Mouse (Mus musculus) megakaryocyte, embryonic 14.5 days (primary cell): ENCODE results near the gene Pin1. TPM values are rescaled to one million over a fixed set of nuclear protein-coding genes. Genes with fewer than 3 reads are reported as not detected.
"Not testable (repeated sequence)": the region's sequence is repeated elsewhere in the genome, so short reads cannot be mapped to it uniquely, and the experiment has no call there.

ENCODE experiments used
- H3K27me3 ChIP-seq: replicated peaks from 2 replicates; pipeline ENCODE3; 2012; ENCODE audit warnings: inconsistent platforms
- H3K36me3 ChIP-seq: replicated peaks from 2 replicates; pipeline ENCODE3; 2012; ENCODE audit warnings: low read length, inconsistent platforms, mixed read lengths
- H3K4me1 ChIP-seq: 2 replicates; pipeline ENCODE4 v1.6.1; 2012; ENCODE audit warnings: inconsistent platforms
- H3K4me3 ChIP-seq: replicated peaks from 2 replicates; pipeline ENCODE3; 2012; ENCODE audit warnings: moderate library complexity, mild to moderate bottlenecking, inconsistent platforms
- H3K9me3 ChIP-seq: 2 replicates; pipeline ENCODE4 v1.6.1; 2012; ENCODE audit warnings: inconsistent platforms
- FLI1 ChIP-seq: IDR thresholded peaks from 2 replicates; pipeline ENCODE4 v1.6.1; 2012; ENCODE audit warnings: low read length, inconsistent platforms, mixed read lengths
- GATA1 ChIP-seq: IDR thresholded peaks from 3 replicates; pipeline ENCODE4 v1.6.1; 2012; ENCODE audit warnings: mixed read lengths, low read length, inconsistent platforms, borderline replicate concordance
- polyA plus RNA-seq: library from polyadenylated mRNA; stranded (reverse); fragments of >175 nt; gene quantifications from 2 replicates; pipeline ENCODE4 v1.2.3, GENCODE M21; 2012; ENCODE audit warnings: low replicate concordance; ENCODE audit not compliant: insufficient read depth

Pin1 gene
- polyA plus RNA-seq: 8.5 and 31.8 TPM in 2 replicates

DNA sequence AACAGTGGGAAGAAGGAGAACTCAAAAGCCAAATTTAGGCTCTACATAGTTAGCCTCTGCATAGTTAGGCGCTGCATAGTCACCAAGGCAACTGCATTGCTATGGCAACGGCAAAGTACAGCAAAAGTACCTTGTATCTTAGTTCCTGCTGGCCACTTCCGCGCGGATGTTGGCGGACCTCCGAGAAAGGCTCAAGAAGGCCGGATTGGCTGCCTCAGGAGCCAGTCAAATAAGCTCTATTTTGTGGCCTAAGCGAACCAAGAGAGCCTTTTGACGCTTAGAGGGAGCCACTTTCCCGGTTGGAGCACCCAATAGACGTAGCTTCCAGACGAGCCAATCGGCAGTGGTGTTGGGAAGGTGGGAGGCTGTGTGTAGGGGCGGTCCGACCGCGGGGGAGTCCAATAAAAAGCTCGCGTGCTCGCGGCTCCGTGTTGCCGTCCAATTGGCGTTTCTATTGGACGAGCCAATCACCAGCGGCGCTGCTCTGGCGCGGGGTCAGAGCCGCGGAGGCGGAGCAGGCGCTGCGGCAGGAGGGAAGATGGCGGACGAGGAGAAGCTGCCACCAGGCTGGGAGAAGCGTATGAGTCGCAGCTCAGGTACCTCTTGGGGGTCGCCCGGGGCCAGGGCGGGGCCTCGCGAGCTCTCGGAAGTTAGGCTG lies at the start of gene Pin1:
Gene Pin1 (plus strand): TSS at position 494 of the 658 bp plus-strand sequence.
- H3K36me3 ChIP-seq: peaks cover 67% of the 10 kb centered on the region
- H3K4me1 ChIP-seq: peaks cover 57% of the 10 kb centered on the region
- TF ChIP-seq FLI1: no peak
- no peak for TF ChIP-seq GATA1

GRCm38 (mm10) chr9:20606269-20606668 lies 45.6 kb upstream of the Pin1 start:
- Histone ChIP-seq H3K4me1 (peaks cover 4% of the 10 kb centered on the region), H3K27me3 (no peaks in the 10 kb centered on the region), H3K9me3 (peaks cover 13% of the 10 kb centered on the region), H3K36me3 (peaks cover 11% of the 10 kb centered on the region), H3K4me3 (peak overlapping the region; percentile 98)
- TF ChIP-seq FLI1 (no peak), GATA1 (no peak)

More for the DNA sequence above, at the start of gene Pin1:
- no peaks in the 10 kb centered on the region for H3K9me3 ChIP-seq
- peak within 1 kb of the TSS; percentile 99 for H3K4me3 ChIP-seq
- no peaks in the 10 kb centered on the region for H3K27me3 ChIP-seq

DNA sequence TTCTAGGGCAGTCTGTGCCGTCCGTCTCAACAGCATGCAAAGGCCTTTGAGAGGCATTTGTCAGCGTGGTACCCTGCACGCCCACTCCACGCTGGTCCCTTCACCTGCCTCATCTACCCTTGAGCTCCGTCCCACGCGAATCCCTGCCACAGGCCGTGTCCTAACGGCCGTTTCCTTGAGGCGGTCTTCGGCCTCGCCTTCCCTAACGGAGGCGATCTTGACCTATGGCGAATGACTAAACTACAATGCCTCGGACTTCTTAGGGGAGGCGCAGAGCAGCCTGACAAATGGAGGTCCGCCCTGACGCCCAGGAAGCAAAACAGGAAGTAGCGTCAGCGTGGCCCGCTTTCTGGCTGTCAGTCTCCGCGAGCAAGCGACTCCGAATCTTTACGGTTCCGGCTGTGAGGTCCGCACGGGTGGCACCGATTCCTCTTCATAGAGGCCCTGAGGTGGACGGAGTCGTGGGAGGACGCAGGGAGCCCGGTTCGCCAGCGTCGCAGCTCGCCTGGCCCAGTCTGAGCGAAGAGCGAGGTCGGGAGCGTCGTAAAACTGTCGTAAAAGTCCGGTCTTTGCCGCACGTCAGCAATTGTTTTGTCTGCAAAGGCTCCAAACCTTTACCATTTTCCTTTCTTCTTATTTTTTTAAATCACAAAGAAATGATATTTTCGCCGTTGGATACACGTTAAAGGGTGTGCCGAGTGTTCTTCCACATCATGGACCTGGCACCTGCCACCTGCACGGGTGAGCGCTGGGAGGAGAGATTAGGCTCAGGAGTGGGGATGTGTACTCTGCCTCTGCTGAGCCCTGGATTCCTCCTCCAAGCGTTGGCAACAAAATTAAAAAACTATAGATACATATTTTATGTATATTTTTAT lies 44.6 kb upstream of the Pin1 start:
- no peaks in the 10 kb centered on the region for H3K27me3 ChIP-seq
- peak overlapping the region; percentile 98 for H3K4me3 ChIP-seq
- H3K36me3 ChIP-seq: peaks cover 11% of the 10 kb centered on the region
- TF ChIP-seq GATA1 (no peak), FLI1 (no peak; the same call in 1 of the 2 replicates)
- H3K9me3 ChIP-seq: peaks cover 13% of the 10 kb centered on the region
- peaks cover 4% of the 10 kb centered on the region for H3K4me1 ChIP-seq

DNA sequence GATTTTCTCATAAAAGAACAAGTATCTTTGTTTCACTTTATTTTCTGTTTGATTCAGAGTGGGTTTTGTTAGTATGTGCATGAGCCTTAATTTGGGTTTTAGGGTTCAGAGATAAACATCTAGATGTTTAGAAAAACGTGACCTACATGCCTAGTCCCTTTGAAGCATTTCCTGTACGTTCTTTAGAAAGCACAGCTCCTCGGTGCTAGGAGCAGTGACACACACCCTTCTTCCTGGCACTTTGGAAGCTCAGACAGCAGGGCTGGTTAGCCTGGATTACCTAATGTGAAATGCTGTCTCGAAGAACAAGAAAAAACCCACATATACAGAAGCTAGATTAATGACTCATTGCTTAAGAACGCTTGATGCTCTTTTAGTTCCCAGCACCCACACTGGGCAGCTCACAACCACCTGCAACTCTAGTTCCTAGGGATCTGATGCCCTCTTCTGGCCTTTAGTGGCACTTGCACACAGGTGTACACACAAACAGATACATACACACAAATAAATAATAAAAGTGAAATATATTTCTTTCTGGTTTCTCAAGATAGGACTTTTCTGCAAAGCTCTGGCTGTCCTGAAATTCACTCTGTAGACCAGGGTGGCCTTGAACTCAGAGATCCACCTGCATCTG lies 41.9 kb upstream of the Pin1 start:
- peaks cover 11% of the 10 kb centered on the region for H3K36me3 ChIP-seq
- peaks cover 13% of the 10 kb centered on the region for H3K9me3 ChIP-seq
- TF ChIP-seq GATA1: no peak
- no peak for TF ChIP-seq FLI1
- H3K27me3 ChIP-seq: no peaks in the 10 kb centered on the region
- peaks cover 20% of the 10 kb centered on the region for H3K4me1 ChIP-seq
- H3K4me3 ChIP-seq: no peak overlapping the region

- Histone ChIP-seq H3K9me3 (peaks cover 7% of the 10 kb centered on the region), H3K4me3 (no peak overlapping the region), H3K27me3 (no peaks in the 10 kb centered on the region), H3K36me3 (peaks cover 14% of the 10 kb centered on the region), H3K4me1 (peaks cover 25% of the 10 kb centered on the region)
- TF ChIP-seq FLI1: no peak
- no peak for TF ChIP-seq GATA1
Observed at GRCm38 (mm10) chr9:20611976-20612375, 39.9 kb upstream of the Pin1 start.

DNA sequence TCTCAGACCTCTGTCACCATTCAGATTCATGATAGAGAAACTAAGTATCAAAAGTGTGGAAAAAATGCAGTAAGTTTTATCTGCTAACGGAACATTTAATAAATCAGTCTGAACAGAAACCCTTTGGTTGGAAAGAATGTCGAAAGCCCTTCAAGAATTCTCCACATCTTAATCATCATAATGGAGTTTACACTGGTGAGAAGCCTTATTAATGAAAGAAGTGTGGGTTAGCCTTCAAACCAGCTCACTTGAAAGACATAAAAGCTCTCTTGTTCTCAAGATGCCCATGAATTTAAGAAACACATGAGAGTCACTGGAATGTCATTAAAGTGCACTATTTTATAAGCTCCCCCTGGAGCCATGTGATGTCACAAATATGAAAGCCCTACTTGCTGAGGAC lies 35.2 kb upstream of the Pin1 start:
- H3K4me3 ChIP-seq: no peak overlapping the region
- H3K4me1 ChIP-seq: peaks cover 23% of the 10 kb centered on the region
- peaks cover 9% of the 10 kb centered on the region for H3K36me3 ChIP-seq
- TF ChIP-seq FLI1 (no peak), GATA1 (no peak)
- H3K27me3 ChIP-seq: no peaks in the 10 kb centered on the region
- H3K9me3 ChIP-seq: no peaks in the 10 kb centered on the region

DNA sequence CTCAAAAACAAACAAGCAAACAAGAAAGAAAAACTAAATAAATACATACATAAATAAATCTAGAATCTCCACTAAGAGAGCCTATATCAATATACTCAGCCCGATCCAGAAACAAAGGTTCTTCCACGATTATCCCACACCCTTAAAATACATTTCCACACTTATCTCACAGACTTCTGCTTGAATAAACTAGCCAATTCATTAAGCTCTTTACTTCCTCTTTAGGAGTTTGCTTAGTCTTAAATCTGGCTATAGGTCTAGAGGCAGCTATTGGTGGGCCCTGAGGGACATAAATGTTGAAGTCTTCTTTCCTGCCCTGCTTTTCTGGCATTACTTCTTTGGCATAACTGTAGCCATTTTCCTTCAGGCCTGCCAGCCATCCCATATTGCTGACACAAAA lies 20.6 kb upstream of the Pin1 start:
- Histone ChIP-seq H3K4me3 (no peak overlapping the region), H3K4me1 (peaks cover 8% of the 10 kb centered on the region; the same call in 1 of the 2 replicates), H3K27me3 (no peaks in the 10 kb centered on the region), H3K36me3 (peaks cover 9% of the 10 kb centered on the region), H3K9me3 (0 out of 2 replicates have a peak, but pooled peaks cover 8% of the 10 kb centered on the region)
- TF ChIP-seq FLI1 (no peak), GATA1 (no peak)

GRCm38 (mm10) chr9:20635676-20636075 lies 16.2 kb upstream of the Pin1 start:
- Histone ChIP-seq H3K4me1 (peaks cover 36% of the 10 kb centered on the region), H3K36me3 (peaks cover 46% of the 10 kb centered on the region)
- not testable (repeated sequence) for H3K27me3 ChIP-seq, H3K9me3 ChIP-seq, H3K4me3 ChIP-seq

DNA sequence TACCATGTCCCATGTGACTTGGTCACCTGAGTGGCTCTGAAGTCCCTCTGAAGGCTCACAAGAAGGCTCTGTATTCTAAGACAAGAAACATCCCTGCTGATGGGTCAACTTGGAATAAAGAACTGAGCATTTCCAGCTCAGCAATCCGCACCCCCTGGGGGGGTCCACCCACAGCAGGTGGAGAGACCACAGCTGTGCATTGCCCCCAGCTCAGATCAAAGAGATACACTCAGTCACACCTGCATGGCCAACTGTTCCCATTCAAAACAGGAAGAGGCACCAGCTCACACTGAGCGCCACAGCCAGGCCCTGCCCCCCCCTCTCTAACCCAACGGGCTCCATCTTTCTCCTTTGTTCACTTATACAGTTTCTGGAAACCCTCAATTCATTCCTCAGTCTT lies 15.6 kb upstream of the Pin1 start:
- Histone ChIP-seq H3K4me3 (no peak overlapping the region), H3K9me3 (0 out of 2 replicates have a peak, but pooled peaks cover 8% of the 10 kb centered on the region), H3K4me1 (peaks cover 42% of the 10 kb centered on the region), H3K36me3 (peaks cover 51% of the 10 kb centered on the region), H3K27me3 (no peaks in the 10 kb centered on the region)
- no peak for TF ChIP-seq GATA1
- TF ChIP-seq FLI1: no peak
